Mouse (Mus musculus) pancreas, adult 10 weeks (tissue): ENCODE data around the gene Lrfn3. TPM values are rescaled to one million over a fixed set of nuclear protein-coding genes. Genes with fewer than 3 reads are reported as not detected.

Experiments used
- polyA plus RNA-seq: library from polyadenylated mRNA; stranded (reverse); fragments of 350-450 nt; fragmentation: Illumina TruSeq; extraction: RNeasy Lipid Tissue Mini Kit (QIAGEN cat#74804); gene quantifications from one replicate; pipeline ENCODE4 v1.2.3, GENCODE M21; 2015; ENCODE audit warnings: low read depth, low replicate concordance; ENCODE audit not compliant: insufficient read depth

Lrfn3 gene
- polyA plus RNA-seq, result 2.2 TPM

DNA sequence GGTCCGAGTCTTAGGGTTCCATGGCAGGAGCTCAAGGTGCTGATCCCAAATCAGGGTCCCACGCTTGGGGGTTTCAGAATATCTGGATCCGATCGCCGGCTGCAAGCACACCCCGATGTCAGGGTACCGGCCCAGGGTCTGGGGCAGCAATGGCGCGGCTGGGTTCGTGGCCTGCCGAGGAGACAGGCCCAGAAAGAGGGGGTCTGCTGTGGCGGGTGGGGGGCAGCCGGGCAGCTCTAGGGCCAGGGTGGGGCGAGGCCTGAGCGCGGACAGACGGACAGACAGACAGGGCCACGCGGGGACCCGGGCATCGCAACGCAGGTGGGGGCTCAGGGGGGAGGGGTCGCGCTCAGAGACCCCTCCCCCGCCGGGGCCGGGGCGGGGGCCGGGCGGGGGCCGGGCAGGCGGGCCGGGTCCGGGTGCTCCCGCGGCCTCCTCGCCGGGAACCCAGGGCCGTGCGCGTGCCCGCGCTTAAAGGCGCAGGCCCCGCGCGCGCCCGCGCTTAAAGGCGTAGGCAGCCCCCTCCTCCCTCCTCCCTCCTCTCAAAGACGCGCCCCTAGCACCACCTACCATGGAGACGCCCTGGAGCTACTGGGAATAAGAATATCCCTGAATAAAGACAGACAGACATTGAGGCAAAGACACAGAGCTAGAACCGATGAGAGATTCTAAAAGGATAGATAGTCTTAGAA, at the start of gene Lrfn3:
Gene Lrfn3, minus strand, starts transcription at position 121 of the 692 bp plus-strand sequence.

DNA sequence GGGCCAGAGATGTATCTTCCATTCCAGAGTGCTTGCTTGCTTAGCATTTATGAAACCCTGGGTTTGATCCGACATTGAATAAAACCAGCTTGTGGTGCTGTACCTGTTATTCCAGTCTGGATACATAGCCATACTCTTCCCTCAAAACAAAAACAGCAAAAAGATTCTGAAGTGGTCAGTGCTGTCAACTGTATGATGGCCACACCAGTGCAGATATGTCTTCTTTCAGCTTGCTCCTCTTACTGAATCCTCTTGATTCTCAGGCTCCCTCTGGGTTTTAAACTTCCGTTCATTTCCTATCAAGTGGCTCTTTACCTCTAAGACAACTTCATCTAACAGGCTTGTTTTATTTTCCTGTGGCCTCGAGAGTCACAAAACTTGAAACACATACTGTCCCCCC, 38.8 kb downstream of the Lrfn3 start, which contains the start of gene Sdhaf1:
Gene Sdhaf1, minus strand, starts transcription at position 101 of the 400 bp plus-strand sequence.

DNA sequence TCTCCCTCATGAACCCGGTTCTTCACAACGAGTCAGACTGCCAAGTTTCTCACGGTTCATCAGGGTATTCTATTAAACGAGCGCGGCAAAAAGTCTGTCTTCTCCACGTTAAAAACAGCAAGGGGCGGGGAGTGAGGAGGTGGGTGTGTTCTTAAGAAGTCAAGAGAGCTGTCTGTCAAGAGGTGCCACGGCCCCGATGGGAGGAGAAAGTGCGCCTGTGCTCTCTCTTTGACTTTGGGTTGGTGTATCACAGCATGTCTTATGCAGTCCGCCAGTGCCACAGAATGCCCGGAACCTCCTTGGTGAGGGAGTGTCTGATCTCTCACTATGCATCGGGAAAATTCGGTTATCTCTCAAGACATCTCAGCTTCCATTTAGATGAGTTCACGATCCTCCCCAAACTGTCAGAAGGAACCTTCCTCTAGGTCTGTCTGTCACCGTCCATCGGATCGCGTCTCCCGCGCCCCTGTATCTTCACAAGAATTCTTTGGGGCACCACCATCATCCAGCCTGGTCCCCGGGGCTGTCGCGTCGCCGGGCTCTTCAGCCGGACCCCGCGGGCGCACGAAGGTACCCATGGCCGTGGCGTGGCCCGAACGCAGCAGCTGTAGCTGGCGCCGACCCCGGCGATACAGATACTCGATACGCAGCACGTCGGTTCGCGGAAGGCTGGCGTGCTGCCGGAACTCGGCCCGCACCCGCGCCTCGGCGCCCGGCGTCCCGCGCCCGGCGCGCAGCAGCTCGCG, 40.9 kb downstream of the Lrfn3 start, which contains the start of gene E130208F15Rik:
Gene E130208F15Rik, plus strand, starts transcription at position 202 of the 746 bp plus-strand sequence.

DNA sequence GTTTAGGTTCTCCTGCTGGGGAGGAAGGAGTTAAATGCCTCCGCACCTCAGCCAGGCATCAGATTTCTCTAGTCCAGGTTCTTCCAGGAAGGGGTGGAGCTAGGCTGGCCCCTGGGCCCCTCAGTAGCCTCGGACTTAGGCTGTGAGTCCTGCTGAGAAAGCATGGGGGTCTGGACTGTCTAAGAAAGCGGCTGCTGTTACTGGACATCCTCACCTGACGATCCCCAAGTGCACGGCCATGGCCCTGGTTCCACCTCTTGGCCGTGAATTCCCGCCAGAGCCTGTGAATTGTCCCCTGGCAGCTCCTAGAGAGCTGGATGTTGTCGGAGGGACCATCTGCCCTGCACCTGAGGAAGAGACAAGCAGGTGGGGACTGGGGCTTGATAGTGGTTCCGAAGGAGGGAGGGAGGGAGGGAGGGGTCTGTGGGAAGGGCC, 47.8 kb downstream of the Lrfn3 start, which contains the start of gene Syne4:
Gene Syne4, plus strand, starts transcription at position 87 of the 435 bp plus-strand sequence.

GRCm38 (mm10) chr7:30308076-30309005, 54.2 kb downstream of the Lrfn3 start, which contains the start of gene Alkbh6:
Alkbh6 (plus strand) TSS chr7:30308717.

Other genes starting within 250 kb of the Lrfn3 start
- 0.52 TPM for gene Zfp382, start 240.8 kb downstream of the Lrfn3 start, polyA plus RNA-seq
- 8.6 TPM for gene Zfp146, start 193.0 kb downstream of the Lrfn3 start, polyA plus RNA-seq
- 5.2 TPM for gene Cox7a1, start 178.6 kb downstream of the Lrfn3 start, polyA plus RNA-seq
- 105 TPM for gene Capns1, start 164.0 kb downstream of the Lrfn3 start, polyA plus RNA-seq
- gene Polr2i, start 130.8 kb downstream of the Lrfn3 start, polyA plus RNA-seq, result 17.6 TPM
- 22.9 TPM for gene Tbcb, start 130.5 kb downstream of the Lrfn3 start, polyA plus RNA-seq
- not detected for gene Ovol3, start 127.0 kb downstream of the Lrfn3 start, polyA plus RNA-seq
- gene Thap8, start 82.7 kb downstream of the Lrfn3 start, polyA plus RNA-seq, result not detected
- gene Wdr62, start 82.4 kb downstream of the Lrfn3 start, polyA plus RNA-seq, result 1.3 TPM
- 6.7 TPM for gene Clip3, start 71.0 kb downstream of the Lrfn3 start, polyA plus RNA-seq
- gene Alkbh6, start 54.1 kb downstream of the Lrfn3 start, polyA plus RNA-seq, result 10.9 TPM
- gene Syne4, start 48.0 kb downstream of the Lrfn3 start, polyA plus RNA-seq, result 122 TPM
- not detected for gene E130208F15Rik, start 41.0 kb downstream of the Lrfn3 start, polyA plus RNA-seq
- gene Sdhaf1, start 38.9 kb downstream of the Lrfn3 start, polyA plus RNA-seq, result 3.9 TPM
- 19.8 TPM for gene Tyrobp, start 51.0 kb upstream of the Lrfn3 start, polyA plus RNA-seq
- gene Hcst, start 57.1 kb upstream of the Lrfn3 start, polyA plus RNA-seq, result not detected
- 0.81 TPM for gene Nfkbid, start 59.0 kb upstream of the Lrfn3 start, polyA plus RNA-seq
- gene Aplp1, start 82.8 kb upstream of the Lrfn3 start, polyA plus RNA-seq, result 34.1 TPM
- gene Kirrel2, start 94.9 kb upstream of the Lrfn3 start, polyA plus RNA-seq, result 2.1 TPM
- gene Nphs1, start 95.5 kb upstream of the Lrfn3 start, polyA plus RNA-seq, result 42.1 TPM
- not detected for gene Prodh2, start 130.8 kb upstream of the Lrfn3 start, polyA plus RNA-seq
- gene Arhgap33, start 172.3 kb upstream of the Lrfn3 start, polyA plus RNA-seq, result 2.0 TPM
- 4.7 TPM for gene Hspb6, start 189.4 kb upstream of the Lrfn3 start, polyA plus RNA-seq
- 3.7 TPM for gene Proser3, start 189.5 kb upstream of the Lrfn3 start, polyA plus RNA-seq
- gene Lin37, start 197.1 kb upstream of the Lrfn3 start, polyA plus RNA-seq, result 63.0 TPM
- gene U2af1l4, start 200.5 kb upstream of the Lrfn3 start, polyA plus RNA-seq, result 5.9 TPM
- 6.8 TPM for gene Gm49396, start 200.6 kb upstream of the Lrfn3 start, polyA plus RNA-seq
- 57.9 TPM for gene Psenen, start 200.9 kb upstream of the Lrfn3 start, polyA plus RNA-seq
- 8.7 TPM for gene Igflr1, start 202.7 kb upstream of the Lrfn3 start, polyA plus RNA-seq
- 13.3 TPM for gene Kmt2b, start 226.0 kb upstream of the Lrfn3 start, polyA plus RNA-seq
- gene Zbtb32, start 236.1 kb upstream of the Lrfn3 start, polyA plus RNA-seq, result not detected